Mouse (Mus musculus) hindbrain, embryonic 11.5 days (tissue): ENCODE results near the gene Nphs1. TPM values are rescaled to one million over a fixed set of nuclear protein-coding genes. Genes with fewer than 3 reads are reported as not detected.

Experiments used
- ATAC-seq: fragments of 200-750 bp; cut with Nextera tagmentation; 2 replicates; pipeline ENCODE4 v1.8.0; 2017; ENCODE audit warnings: mild to moderate bottlenecking, moderate TSS enrichment, moderate library complexity; ENCODE audit not compliant: low FRiP score
- DNase-seq: peaks from one replicate; pipeline ENCODE4 v3.0.0-alpha.2; 2015; ENCODE audit warnings: low spot score
- H3K27ac ChIP-seq: fragments of 300-500 bp; sonication (generic); 2 replicates; pipeline ENCODE4 v1.5.1; 2014; ENCODE audit warnings: mild to moderate bottlenecking, low read depth, low read length
- H3K27me3 ChIP-seq: fragments of 300-500 bp; sonication (generic); 2 replicates; pipeline ENCODE4 v1.6.1; 2014; ENCODE audit warnings: mild to moderate bottlenecking, low read length, moderate library complexity, mixed read lengths; ENCODE audit not compliant: control insufficient read depth, insufficient read depth
- H3K36me3 ChIP-seq: fragments of 300-500 bp; sonication (generic); 2 replicates; pipeline ENCODE4 v1.6.1; 2014; ENCODE audit warnings: mild to moderate bottlenecking, low read length, moderate library complexity, mixed read lengths; ENCODE audit not compliant: control insufficient read depth, insufficient read depth
- H3K4me1 ChIP-seq: fragments of 300-500 bp; sonication (generic); replicated peaks from 2 replicates; pipeline ENCODE4 v1.6.1; 2014; ENCODE audit warnings: low read length, mixed read lengths; ENCODE audit not compliant: control insufficient read depth, insufficient read depth
- H3K4me2 ChIP-seq: fragments of 300-500 bp; sonication (generic); replicated peaks from 2 replicates; pipeline ENCODE4 v1.6.1; 2014; ENCODE audit warnings: mild to moderate bottlenecking, low read depth, low read length
- H3K4me3 ChIP-seq: fragments of 300-500 bp; sonication (generic); 2 replicates; pipeline ENCODE4 v1.5.1; 2014; ENCODE audit warnings: low read depth, low read length
- H3K9ac ChIP-seq: fragments of 300-500 bp; sonication (generic); 2 replicates; pipeline ENCODE4 v1.6.1; 2014; ENCODE audit warnings: low read depth, low read length
- H3K9me3 ChIP-seq: fragments of 300-500 bp; sonication (generic); 2 replicates; pipeline ENCODE4 v1.6.1; 2016; ENCODE audit warnings: low read length; ENCODE audit not compliant: control insufficient read depth
- WGBS: fragments of 180-500 bp; shearing (Covaris S2); extraction: QIAGEN DNeasy Blood & Tissue Kit; methylation state at CpG from one replicate; pipeline ENCODE4 v1.1.7; 2014; 5-methylcytosine and 5-hydroxymethylcytosine counted together
- polyA plus RNA-seq: library from polyadenylated mRNA; unstranded; fragments of >200 nt; fragmentation: Nextera tagmentation; extraction: Ambion mirVana; gene quantifications from 2 replicates; pipeline ENCODE4 v1.2.1, GENCODE M21; 2014

The Nphs1 gene
- polyA plus RNA-seq, 1 experiment from 2014 or later = 4.5 TPM

- Histone ChIP-seq H3K27ac (peak within 1 kb of the TSS; percentile 96), H3K4me2 (peak within 1 kb of the TSS; percentile 80), H3K36me3 (no peaks in the 10 kb centered on the region), H3K9ac (peak within 1 kb of the TSS; percentile 89), H3K27me3 (no peaks in the 10 kb centered on the region; the same call in 1 of the 2 replicates), H3K9me3 (no peaks in the 10 kb centered on the region), H3K4me1 (peaks cover 3% of the 10 kb centered on the region), H3K4me3 (peak within 1 kb of the TSS; percentile 66)
- peak; percentile 83 for ATAC-seq
- peak; percentile 85 for DNase-seq
- WGBS = 0% methylated on average over 34 of the region's 72 CpGs
Observed at GRCm38 (mm10) chr7:30444971-30445751, 13.0 kb upstream of the Nphs1 start, which contains the start of gene Aplp1. Gene Aplp1, minus strand, starts transcription at chr7:30445535.

GRCm38 (mm10) chr7:30450241-30450640 lies 7.9 kb upstream of the Nphs1 start:
- DNase-seq = no peak
- no peak overlapping the region for H3K4me3 ChIP-seq
- no peaks in the 10 kb centered on the region for H3K9me3 ChIP-seq
- H3K27ac ChIP-seq = no peak overlapping the region
- H3K4me2 ChIP-seq = no peak overlapping the region
- no peaks in the 10 kb centered on the region for H3K36me3 ChIP-seq
- no peaks in the 10 kb centered on the region; the same call in 1 of the 2 replicates for H3K4me1 ChIP-seq
- ATAC-seq = no peak
- WGBS = 73% methylated on average over 7 of the region's 7 CpGs
- H3K9ac ChIP-seq = no peak overlapping the region
- peaks cover 33% of the 10 kb centered on the region for H3K27me3 ChIP-seq

GRCm38 (mm10) chr7:30453327-30453726 lies 4.8 kb upstream of the Nphs1 start:
- Histone ChIP-seq H3K4me2 (peak overlapping the region; percentile 35), H3K36me3 (no peaks in the 10 kb centered on the region), H3K27me3 (peaks cover 63% of the 10 kb centered on the region), H3K4me3 (peak overlapping the region; percentile 35; the same call in 1 of the 2 replicates), H3K27ac (no peak overlapping the region), H3K4me1 (peaks cover 12% of the 10 kb centered on the region), H3K9me3 (no peaks in the 10 kb centered on the region), H3K9ac (0 out of 2 replicates have a peak overlapping the region, but pooled peaks have one; percentile 19)
- WGBS = 18% methylated on average over 25 of the region's 25 CpGs
- DNase-seq (no peak), ATAC-seq (no peak)

- H3K4me2 ChIP-seq = peak overlapping the region; percentile 35
- H3K4me1 ChIP-seq = peaks cover 12% of the 10 kb centered on the region
- ATAC-seq = no peak
- H3K9ac ChIP-seq = 0 out of 2 replicates have a peak overlapping the region, but pooled peaks have one; percentile 19
- H3K4me3 ChIP-seq = peak overlapping the region; percentile 35
- H3K9me3 ChIP-seq = no peaks in the 10 kb centered on the region
- 2% methylated on average over 24 of the region's 25 CpGs for WGBS
- peaks cover 65% of the 10 kb centered on the region for H3K27me3 ChIP-seq
- H3K36me3 ChIP-seq = no peaks in the 10 kb centered on the region
- DNase-seq = no peak
- no peak overlapping the region for H3K27ac ChIP-seq
Observed at GRCm38 (mm10) chr7:30453766-30454165, 4.3 kb upstream of the Nphs1 start.

GRCm38 (mm10) chr7:30454259-30454658 lies 3.9 kb upstream of the Nphs1 start:
- no peak overlapping the region for H3K9ac ChIP-seq
- WGBS = 9% methylated on average over 6 of the region's 6 CpGs
- DNase-seq = no peak
- ATAC-seq = no peak
- no peaks in the 10 kb centered on the region for H3K9me3 ChIP-seq
- peak overlapping the region; percentile 35 for H3K4me3 ChIP-seq
- H3K27ac ChIP-seq = no peak overlapping the region
- no peaks in the 10 kb centered on the region for H3K36me3 ChIP-seq
- peaks cover 69% of the 10 kb centered on the region for H3K27me3 ChIP-seq
- peak overlapping the region; percentile 35 for H3K4me2 ChIP-seq
- H3K4me1 ChIP-seq = peaks cover 12% of the 10 kb centered on the region

GRCm38 (mm10) chr7:30456487-30456886 lies 1.6 kb upstream of the Nphs1 start:
- H3K4me2 ChIP-seq = peak overlapping the region; percentile 50
- peak overlapping the region; percentile 35 for H3K4me3 ChIP-seq
- H3K27ac ChIP-seq = peak overlapping the region; percentile 58
- peaks cover 12% of the 10 kb centered on the region for H3K4me1 ChIP-seq
- 3% methylated on average over 9 of the region's 9 CpGs for WGBS
- no peaks in the 10 kb centered on the region for H3K36me3 ChIP-seq
- DNase-seq (no peak), ATAC-seq (no peak)
- H3K9me3 ChIP-seq = no peaks in the 10 kb centered on the region
- peaks cover 79% of the 10 kb centered on the region for H3K27me3 ChIP-seq
- H3K9ac ChIP-seq = peak overlapping the region; percentile 48

GRCm38 (mm10) chr7:30456911-30457628 lies 1.0 kb upstream of the Nphs1 start:
- H3K27me3 ChIP-seq = peaks cover 79% of the 10 kb centered on the region
- ATAC-seq (peak; percentile 46), DNase-seq (peak; percentile 58)
- H3K4me3 ChIP-seq = peak overlapping the region; percentile 35
- no peaks in the 10 kb centered on the region for H3K36me3 ChIP-seq
- under 1% methylated on average over 31 of the region's 31 CpGs for WGBS
- peaks cover 12% of the 10 kb centered on the region for H3K4me1 ChIP-seq
- peak overlapping the region; percentile 58 for H3K27ac ChIP-seq
- H3K4me2 ChIP-seq = peak overlapping the region; percentile 50
- H3K9me3 ChIP-seq = no peaks in the 10 kb centered on the region
- peak overlapping the region; percentile 48 for H3K9ac ChIP-seq

- Histone ChIP-seq H3K27me3 (peaks cover 76% of the 10 kb centered on the region), H3K9ac (no peak overlapping the region), H3K27ac (no peak overlapping the region), H3K9me3 (no peaks in the 10 kb centered on the region), H3K36me3 (no peaks in the 10 kb centered on the region), H3K4me2 (no peak overlapping the region), H3K4me1 (peaks cover 12% of the 10 kb centered on the region), H3K4me3 (no peak overlapping the region)
- DNase-seq (no peak), ATAC-seq (no peak)
- 29% methylated on average over 6 of the region's 6 CpGs for WGBS
Observed at GRCm38 (mm10) chr7:30459484-30459883, 1.4 kb downstream of the Nphs1 start.
